Mouse (Mus musculus): ENCODE results near the gene Igsf8.
"Not testable (repeated sequence)": the region's sequence is repeated elsewhere in the genome, so short reads cannot be mapped to it uniquely, and the experiment has no call there.

The Igsf8 gene

GRCm38 (mm10) chr1:172261477-172262078 lies at the start of gene Igsf8:
TSS of gene Igsf8 (plus strand) at chr1:172261641.
- no peak for DNase-seq (ENCODE audit: low spot score)

DNA sequence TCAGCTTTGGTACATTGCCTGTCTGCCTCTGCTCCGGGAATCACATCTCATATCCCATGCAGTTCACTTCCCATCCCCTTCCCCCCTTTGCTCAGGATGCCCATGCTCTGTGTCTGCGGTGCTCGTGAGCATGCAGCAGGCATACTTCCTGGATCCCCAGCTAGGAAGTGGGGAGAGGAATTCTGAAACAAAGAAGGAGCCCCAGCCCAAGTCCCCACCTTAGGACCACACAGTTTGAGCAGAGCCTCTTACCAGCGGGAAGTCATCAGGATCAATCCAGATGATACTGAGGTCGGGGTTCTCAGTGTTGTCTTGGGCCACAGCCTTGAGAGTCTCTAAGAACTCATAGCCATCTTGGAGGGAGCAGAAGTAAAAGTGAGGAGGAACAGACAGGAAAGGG lies 48.7 kb upstream of the Igsf8 start:
- DNase-seq (ENCODE audit: low spot score), result no peak

DNA sequence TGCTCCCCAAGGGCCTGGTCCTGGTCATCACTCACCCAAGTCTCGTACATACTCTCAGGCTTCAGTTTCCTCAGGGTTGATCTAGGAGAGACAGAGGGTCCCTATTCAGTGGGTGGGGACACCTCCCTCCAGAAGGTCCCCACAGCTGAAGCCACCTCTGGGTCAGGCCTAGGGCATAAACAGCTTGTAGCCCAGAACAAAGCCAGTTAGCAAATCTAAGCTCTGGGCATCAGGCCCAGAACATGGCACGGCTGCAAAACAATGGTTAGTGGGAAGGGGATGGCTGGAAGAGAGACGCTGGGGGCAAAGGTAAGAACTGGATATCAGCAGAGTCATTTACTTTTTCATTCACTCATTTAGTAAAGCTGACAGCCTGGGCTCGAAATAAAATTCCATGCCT lies 47.7 kb upstream of the Igsf8 start:
- DNase-seq (ENCODE audit: low spot score), result no peak

DNA sequence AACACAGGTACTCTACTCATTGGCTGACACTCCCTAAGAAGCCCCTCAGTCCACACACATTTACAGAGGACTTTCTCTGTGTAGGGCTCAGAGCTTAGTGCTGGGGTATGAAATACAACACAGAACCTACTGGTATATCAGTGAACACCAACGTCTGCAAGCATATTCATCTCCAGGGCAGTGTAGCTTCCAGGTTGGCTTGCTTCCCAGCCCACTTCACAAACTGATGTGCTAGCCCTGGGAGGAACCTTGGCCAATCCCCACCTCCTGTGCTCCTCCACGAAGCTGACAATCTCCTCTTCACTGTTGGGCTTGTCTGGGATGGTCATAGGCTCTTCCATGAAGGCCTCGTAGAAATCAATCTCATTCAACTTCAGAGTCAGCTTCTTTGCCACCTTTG lies 46.7 kb upstream of the Igsf8 start:
- no peak for DNase-seq (ENCODE audit: low spot score)

DNA sequence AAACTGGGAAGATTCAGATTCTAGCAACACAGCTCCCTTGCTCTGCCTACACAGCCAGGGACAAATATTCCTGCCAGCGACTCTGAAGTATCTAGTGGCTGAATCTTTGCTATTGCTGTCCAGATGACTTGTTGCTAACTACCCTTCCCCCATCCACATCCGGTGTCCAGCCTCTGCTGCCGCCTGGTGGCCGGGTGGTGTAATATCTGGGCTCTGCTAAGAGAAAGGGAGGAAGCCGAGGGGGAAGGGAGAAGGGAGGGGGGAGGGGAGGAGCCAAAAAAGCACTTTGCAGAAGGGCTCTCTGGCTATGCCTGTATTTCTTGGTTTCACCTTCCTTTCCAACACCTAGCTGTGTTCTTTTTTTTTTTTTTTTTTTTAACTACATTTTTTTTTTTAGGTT lies 44.3 kb upstream of the Igsf8 start:
- no peak for DNase-seq (ENCODE audit: low spot score)

DNA sequence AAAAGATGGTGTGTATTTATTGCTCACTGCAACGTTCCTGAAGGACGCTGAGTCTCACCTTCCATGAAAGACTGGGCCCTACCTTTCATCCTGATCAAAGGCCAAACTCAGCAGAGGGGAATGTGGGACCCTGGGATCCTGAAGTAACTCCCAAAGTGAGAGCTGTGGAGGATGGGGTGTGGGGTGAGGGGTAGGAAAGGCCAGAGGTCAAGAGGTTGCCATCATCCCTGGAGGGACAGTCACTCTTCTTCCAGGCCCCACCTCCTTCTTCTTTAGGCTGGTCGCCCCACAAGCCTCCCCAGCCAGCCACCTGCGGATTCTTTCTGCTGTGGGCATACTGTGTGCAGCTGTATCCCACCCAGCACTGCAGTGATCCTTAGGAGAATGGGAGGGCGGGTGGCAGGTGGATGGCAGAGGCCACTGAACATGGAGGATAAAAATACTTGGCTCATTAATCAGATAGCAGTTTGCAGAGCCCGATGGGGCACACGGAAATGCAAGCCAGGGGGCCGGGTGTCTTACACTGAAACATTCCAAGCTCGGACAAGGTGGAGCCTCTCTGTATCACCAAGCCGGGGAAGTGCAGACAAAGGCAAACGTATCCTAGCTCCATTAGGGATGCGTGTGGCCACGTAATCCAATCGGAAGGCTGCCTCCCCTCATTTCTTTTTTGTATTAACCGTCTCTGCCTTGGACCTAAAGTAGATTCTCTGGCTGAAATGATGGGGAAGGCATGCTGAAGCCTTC lies 43.1 kb upstream of the Igsf8 start:
- no peak for DNase-seq (ENCODE audit: low spot score)

DNA sequence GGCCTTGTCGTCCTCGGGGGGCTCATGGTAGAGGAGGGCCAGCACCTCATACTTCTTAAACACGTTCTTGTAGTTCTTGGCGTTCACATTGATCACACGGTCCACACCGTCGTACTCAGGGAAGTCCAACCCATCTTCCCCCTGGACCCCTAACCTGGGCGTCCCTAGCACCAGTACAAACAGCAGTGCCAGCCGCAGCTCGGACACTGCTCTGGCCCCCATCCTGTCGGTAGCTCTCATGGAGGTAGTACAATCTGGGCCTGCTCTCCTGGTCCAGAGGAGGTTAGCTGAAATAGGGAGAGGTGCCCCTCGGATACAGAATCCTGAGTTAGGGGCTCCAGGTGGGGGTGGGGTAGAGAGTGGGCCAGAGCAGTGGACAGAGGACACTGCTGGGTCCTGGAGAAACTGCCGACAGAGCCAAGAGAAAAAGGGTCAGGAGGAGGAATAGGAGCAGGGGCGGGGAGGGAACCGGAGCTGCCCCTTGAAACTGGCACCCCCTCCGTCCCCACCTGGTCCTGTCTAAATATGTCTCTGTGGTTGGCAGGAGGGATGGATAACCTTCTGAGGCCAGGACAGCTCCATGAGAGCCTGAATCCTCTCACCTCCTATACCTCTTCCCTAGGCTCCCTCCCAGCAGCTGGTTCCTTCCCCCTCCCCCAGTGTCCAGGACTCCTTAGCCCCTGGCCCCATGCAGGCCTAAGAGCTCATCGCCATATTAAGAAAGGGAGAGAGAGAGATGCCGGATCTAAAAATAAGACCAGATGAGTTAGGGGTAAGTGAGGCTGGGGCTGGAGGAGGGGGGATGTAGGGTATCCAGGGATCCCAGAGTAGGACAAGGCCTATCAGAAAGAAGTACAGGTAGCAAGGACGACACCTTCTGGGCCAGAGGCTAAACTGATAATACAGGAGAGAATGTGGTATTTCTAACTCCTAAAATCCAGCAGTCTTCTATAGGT lies 41.7 kb upstream of the Igsf8 start, which contains the start of gene Casq1:
Casq1 (minus strand) TSS at position 418 of the 956 bp plus-strand sequence.
- no peak for DNase-seq (ENCODE audit: low spot score)

GRCm38 (mm10) chr1:172220414-172220813 lies 41.0 kb upstream of the Igsf8 start:
- DNase-seq (ENCODE audit: low spot score), result no peak

- DNase-seq (ENCODE audit: low spot score), result no peak
Measured at GRCm38 (mm10) chr1:172221297-172222063, 40.0 kb upstream of the Igsf8 start.

DNA sequence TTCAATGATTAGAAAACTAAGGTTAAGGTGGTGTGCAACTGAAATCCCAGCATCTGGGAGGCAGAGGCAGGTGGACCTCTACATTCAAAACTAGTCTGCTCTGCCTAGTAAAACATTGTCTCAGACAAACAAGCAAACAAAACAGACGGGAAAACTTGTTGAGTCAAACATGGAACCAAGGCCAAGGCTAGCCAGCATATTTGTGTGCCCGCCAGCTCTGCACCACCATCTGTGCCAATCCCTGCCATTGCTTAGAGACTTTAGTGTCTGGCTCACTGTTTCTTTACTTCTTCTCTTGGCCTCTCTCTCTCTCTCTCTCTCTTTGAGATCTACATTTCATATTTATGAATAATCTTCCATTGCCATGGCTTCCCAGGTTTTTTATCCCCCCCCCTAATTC lies 33.2 kb upstream of the Igsf8 start:
- DNase-seq (ENCODE audit: low spot score), result no peak

GRCm38 (mm10) chr1:172229215-172229614 lies 32.2 kb upstream of the Igsf8 start:
- DNase-seq (ENCODE audit: low spot score), result no peak

DNA sequence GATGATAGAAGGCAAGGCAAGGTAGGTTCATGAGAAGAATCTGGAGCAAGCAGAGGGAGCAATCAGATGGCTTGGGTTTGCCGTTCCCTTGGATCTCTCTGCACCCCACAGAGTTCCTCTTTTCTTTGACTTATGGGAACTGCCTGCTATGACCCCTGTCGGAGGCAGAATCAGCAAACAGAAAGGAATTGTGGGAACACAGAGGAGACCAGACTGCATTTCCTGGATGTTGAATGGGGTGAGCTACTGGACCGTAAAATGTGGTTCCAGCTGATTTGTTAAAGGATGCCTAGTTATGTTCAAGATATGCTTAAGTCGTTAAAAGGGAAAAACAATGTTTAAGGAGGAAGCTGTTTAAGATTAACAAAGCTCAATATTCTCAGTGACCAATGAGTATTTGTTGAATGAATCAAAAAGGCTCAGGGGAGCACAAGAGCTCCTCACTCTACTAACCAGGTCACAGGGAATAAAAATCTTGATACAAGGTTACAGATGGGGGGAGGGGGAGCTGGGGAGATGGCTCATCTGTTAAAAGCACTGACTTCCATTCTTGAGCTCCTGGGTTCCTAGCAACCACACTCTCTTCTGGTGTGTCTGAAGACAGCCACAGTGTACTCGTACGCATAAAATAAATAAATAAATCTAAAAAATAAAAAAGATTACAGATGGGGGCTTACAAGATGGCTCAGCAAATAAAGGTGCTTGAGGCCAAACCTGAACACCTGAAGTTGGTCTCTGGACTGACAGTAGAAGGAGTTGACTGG lies 20.3 kb upstream of the Igsf8 start:
- DNase-seq (ENCODE audit: low spot score), result no peak

- no peak for DNase-seq (ENCODE audit: low spot score)
Measured at GRCm38 (mm10) chr1:172242401-172242800, 19.0 kb upstream of the Igsf8 start.

- DNase-seq (ENCODE audit: low spot score), result no peak
Measured at GRCm38 (mm10) chr1:172243547-172244205, 17.8 kb upstream of the Igsf8 start.

- not testable (repeated sequence) for DNase-seq (ENCODE audit: low spot score)
Measured at GRCm38 (mm10) chr1:172244645-172245044, 16.8 kb upstream of the Igsf8 start.

DNA sequence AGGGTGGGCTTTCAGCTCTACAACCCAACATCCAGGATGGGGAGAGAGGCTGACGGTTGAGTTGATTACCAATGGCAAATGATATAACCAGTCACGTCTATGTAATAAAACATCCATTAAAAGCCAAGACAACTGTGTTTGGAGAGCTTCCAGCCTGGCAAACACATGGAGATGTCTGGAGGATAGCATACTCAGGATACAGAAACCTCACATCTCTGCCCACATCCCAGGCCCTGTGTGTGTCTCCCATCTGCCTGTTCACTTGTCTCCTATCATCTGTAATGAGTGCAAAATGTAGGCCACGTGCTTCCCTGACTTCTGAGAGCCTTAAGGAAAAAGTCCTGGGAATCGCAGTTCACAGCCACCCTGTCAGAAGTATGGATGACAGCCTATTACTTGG lies 14.2 kb upstream of the Igsf8 start:
- peak; percentile 27 for DNase-seq (ENCODE audit: low spot score)

DNA sequence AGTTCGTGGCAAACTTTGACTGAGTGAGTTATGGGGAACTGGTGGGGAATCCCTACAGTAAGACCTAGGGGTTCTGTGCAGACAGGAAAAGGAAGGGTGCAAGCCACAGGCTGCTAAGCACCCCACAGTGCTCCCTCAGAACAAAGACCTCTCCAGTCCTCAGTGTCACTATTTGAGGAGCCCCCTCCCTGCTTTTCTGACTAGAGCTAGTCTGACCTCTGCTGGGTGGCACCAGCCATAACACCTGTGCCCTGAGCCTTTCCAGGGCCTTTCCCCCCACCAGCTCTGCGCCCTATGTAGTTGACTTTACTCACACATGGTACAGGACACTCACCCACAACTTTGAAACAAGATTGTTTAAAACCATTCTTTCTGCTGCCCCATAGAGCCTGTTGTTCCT lies 13.8 kb upstream of the Igsf8 start:
- no peak for DNase-seq (ENCODE audit: low spot score)

GRCm38 (mm10) chr1:172258314-172258713 lies 3.1 kb upstream of the Igsf8 start, which contains the start of gene Atp1a4:
TSS of gene Atp1a4 (minus strand) at chr1:172258414.
- no peak for DNase-seq (ENCODE audit: low spot score)

DNA sequence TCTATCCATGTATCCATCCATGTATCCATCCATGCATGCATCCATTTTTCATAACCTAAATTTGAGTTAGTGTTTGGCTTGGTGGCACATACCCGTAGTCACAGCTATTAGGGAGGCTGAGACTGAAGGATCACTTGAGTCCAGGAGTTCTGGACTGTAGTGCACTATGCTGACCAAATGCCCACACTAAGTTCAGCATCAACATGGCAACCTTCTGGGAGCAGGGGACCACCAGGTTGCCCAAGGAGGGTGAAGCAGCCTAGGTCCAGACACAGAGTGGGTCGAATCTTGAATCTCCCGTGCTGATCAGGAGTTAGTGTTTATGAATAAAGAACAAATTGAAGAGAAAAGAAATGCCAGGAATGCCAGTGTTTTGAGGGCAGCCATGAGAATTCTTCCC lies 9.8 kb downstream of the Igsf8 start:
- no peak for DNase-seq (ENCODE audit: low spot score)

DNA sequence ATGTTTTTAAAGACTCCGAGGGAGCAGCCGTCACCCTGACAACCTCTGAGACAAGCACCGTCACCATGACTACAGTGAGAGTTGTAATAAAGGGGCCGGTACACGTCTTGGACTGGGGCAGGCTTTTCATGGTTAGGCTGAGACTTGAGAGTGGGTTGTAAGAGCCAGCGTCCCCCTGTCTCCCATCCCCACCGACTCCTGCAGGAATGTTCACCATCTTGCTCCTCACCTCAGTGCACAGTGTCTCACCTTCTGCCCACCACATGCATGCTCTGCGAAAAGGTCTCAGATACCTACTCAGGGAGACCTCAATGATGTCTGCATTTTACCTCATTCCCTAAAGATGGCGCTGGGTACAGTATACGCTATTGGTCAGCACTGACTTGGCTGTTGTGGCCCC lies 10.3 kb downstream of the Igsf8 start:
- no peak for DNase-seq (ENCODE audit: low spot score)

- no peak for DNase-seq (ENCODE audit: low spot score)
Measured at GRCm38 (mm10) chr1:172273386-172273785, 11.9 kb downstream of the Igsf8 start.
